Mouse (Mus musculus): ENCODE data around the gene Aes.

Gene Aes

GRCm38 (mm10) chr10:81545161-81545747 lies 14.0 kb upstream of the Aes start, which contains the start of gene Gna11:
TSS of gene Gna11 (minus strand) at chr10:81545190.
- peak; percentile 100 for DNase-seq

GRCm38 (mm10) chr10:81546332-81546731 lies 13.0 kb upstream of the Aes start:
- DNase-seq: no peak

GRCm38 (mm10) chr10:81546788-81547571 lies 12.3 kb upstream of the Aes start:
- DNase-seq: no peak

- DNase-seq: no peak
These were observed 10.3 kb upstream of the Aes start for GRCm38 (mm10) chr10:81548944-81549343.

GRCm38 (mm10) chr10:81550257-81550656 lies 9.0 kb upstream of the Aes start:
- peak; percentile 57 for DNase-seq

GRCm38 (mm10) chr10:81551597-81552102 lies 7.6 kb upstream of the Aes start:
- peak; percentile 77 for DNase-seq

- DNase-seq: no peak
These were observed 6.1 kb upstream of the Aes start for GRCm38 (mm10) chr10:81553232-81553631.

GRCm38 (mm10) chr10:81553807-81554755 lies 5.2 kb upstream of the Aes start:
- DNase-seq: no peak

- no peak for DNase-seq
These were observed 3.0 kb upstream of the Aes start for GRCm38 (mm10) chr10:81556282-81556681.

GRCm38 (mm10) chr10:81557491-81557890 lies 1.8 kb upstream of the Aes start:
- no peak for DNase-seq

GRCm38 (mm10) chr10:81559627-81560539 lies 595 bp downstream of the Aes start:
- peak; percentile 72 for DNase-seq

GRCm38 (mm10) chr10:81560719-81561459 lies 1.6 kb downstream of the Aes start:
- DNase-seq: no peak

GRCm38 (mm10) chr10:81562411-81562810 lies 3.1 kb downstream of the Aes start:
- no peak for DNase-seq

- no peak for DNase-seq
These were observed 4.2 kb downstream of the Aes start for GRCm38 (mm10) chr10:81563481-81563880.

GRCm38 (mm10) chr10:81564216-81564615 lies 4.9 kb downstream of the Aes start:
- DNase-seq: no peak

GRCm38 (mm10) chr10:81564734-81565133 lies 5.4 kb downstream of the Aes start:
- peak; percentile 77 for DNase-seq

GRCm38 (mm10) chr10:81565257-81566228 lies 6.3 kb downstream of the Aes start:
- no peak for DNase-seq

GRCm38 (mm10) chr10:81568381-81569191 lies 9.3 kb downstream of the Aes start:
- no peak for DNase-seq

Data from cerebellum, adult 11 months (tissue).